Mouse (Mus musculus): ENCODE measurements around the gene Ostm1.
A peak's percentile ranks its signal among the peaks of the same experiment; 100 is the strongest.

GRCm38 (mm10) chr10:42533836-42534453, 49.7 kb upstream of the Ostm1 start:
- TF ChIP-seq GATA1 (IDR thresholded peaks at IDR 0.05; ENCODE audit: borderline replicate concordance, low read length) = no peak
- TF ChIP-seq TAL1 (conservative IDR thresholded peaks at IDR 0.05; ENCODE audit: low read depth, low read length) = peak; percentile 79
- TF ChIP-seq CTCF (IDR thresholded peaks at IDR 0.05; ENCODE audit: low read depth, low read length) = no peak
